Mouse (Mus musculus) midbrain, embryonic 14.5 days (tissue): ENCODE measurements around the gene Rpl29. TPM values are rescaled to one million over a fixed set of nuclear protein-coding genes. Genes with fewer than 3 reads are reported as not detected.
A peak's percentile ranks its signal among the peaks of the same experiment; 100 is the strongest.

Experiments
- ATAC-seq: fragments of 200-750 bp; cut with Nextera tagmentation; 2 replicates; pipeline ENCODE4 v1.8.0; 2017; ENCODE audit warnings: moderate number of reproducible peaks, moderate library complexity; ENCODE audit not compliant: low FRiP score, low TSS enrichment
- DNase-seq: peaks from one replicate; pipeline ENCODE4 v3.0.0-alpha.2; 2015
- H3K27ac ChIP-seq: fragments of 300-500 bp; sonication (generic); replicated peaks from 2 replicates; pipeline ENCODE4 v1.5.1; 2014; ENCODE audit warnings: mild to moderate bottlenecking, low read depth, low read length, moderate library complexity
- H3K27me3 ChIP-seq: fragments of 300-500 bp; sonication (generic); 2 replicates; pipeline ENCODE4 v1.6.1; 2014; ENCODE audit warnings: low read length, control low read depth, mixed read lengths; ENCODE audit not compliant: control insufficient read depth, insufficient read depth
- H3K36me3 ChIP-seq: fragments of 300-500 bp; sonication (generic); 2 replicates; pipeline ENCODE4 v1.6.1; 2014; ENCODE audit warnings: low read length, control low read depth; ENCODE audit not compliant: control insufficient read depth, insufficient read depth
- H3K4me1 ChIP-seq: fragments of 300-500 bp; sonication (generic); 2 replicates; pipeline ENCODE4 v1.6.1; 2014; ENCODE audit warnings: mild to moderate bottlenecking, antibody characterized with exemption, low read length, control low read depth; ENCODE audit not compliant: control insufficient read depth, insufficient read depth
- H3K4me2 ChIP-seq: fragments of 300-500 bp; sonication (generic); 2 replicates; pipeline ENCODE4 v1.6.1; 2014; ENCODE audit warnings: mild to moderate bottlenecking, low read length, moderate library complexity
- H3K4me3 ChIP-seq: fragments of 300-500 bp; sonication (generic); replicated peaks from 2 replicates; pipeline ENCODE4 v1.5.1; 2014; ENCODE audit warnings: low read depth, low read length
- H3K9ac ChIP-seq: fragments of 300-500 bp; sonication (generic); replicated peaks from 2 replicates; pipeline ENCODE4 v1.6.1; 2014; ENCODE audit warnings: mild to moderate bottlenecking, low read length, moderate library complexity
- H3K9me3 ChIP-seq: fragments of 300-500 bp; sonication (generic); 2 replicates; pipeline ENCODE4 v1.6.1; 2016; ENCODE audit warnings: low read length, control low read depth, mixed read lengths; ENCODE audit not compliant: control insufficient read depth
- WGBS: fragments of 180-500 bp; shearing (Covaris S2); extraction: QIAGEN DNeasy Blood & Tissue Kit; methylation state at CpG from one replicate; pipeline ENCODE4 v1.1.7; 2014; 5-methylcytosine and 5-hydroxymethylcytosine counted together
- polyA plus RNA-seq: library from polyadenylated mRNA; unstranded; fragments of >200 nt; fragmentation: Nextera tagmentation; extraction: Ambion mirVana; gene quantifications from 2 replicates; pipeline ENCODE4 v1.2.1, GENCODE M21; 2014

The Rpl29 gene
- polyA plus RNA-seq, 1 experiment from 2014 or later, result 708 TPM

DNA sequence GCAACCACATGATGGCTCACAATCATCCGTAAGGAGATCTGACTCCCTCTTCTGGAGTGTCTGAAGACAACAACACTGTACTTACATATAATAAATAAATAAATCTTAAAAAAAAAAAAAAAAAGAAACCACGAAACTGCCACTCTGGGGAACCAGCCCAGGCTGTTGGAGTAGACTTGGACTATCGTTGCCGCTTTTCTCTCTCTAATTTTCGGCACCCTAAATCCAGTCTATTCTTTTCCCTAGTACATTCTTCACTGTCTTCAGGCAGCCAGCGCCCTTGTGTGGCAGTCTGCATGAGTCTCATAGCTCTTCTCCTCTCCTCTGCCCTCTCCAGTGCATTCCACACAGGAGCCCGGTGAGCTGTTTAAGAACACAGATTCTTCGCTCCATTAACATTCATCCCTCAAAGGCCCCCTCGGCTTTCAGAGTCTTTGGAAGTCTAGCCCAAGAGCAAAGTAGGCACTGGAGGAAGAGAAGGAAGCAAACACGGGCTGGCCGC, 484 bp upstream of the Rpl29 start:
- Histone ChIP-seq H3K4me1 (peaks cover 6% of the 10 kb centered on the region), H3K4me2 (peak overlapping the region; percentile 94), H3K27me3 (no peaks in the 10 kb centered on the region), H3K9me3 (no peaks in the 10 kb centered on the region), H3K27ac (peak overlapping the region; percentile 93), H3K9ac (peak overlapping the region; percentile 62), H3K36me3 (peaks cover 30% of the 10 kb centered on the region), H3K4me3 (peak overlapping the region; percentile 68)
- DNase-seq (no peak), ATAC-seq (peak; percentile 63)
- WGBS, result 17% methylated on average over 11 of the region's 11 CpGs

DNA sequence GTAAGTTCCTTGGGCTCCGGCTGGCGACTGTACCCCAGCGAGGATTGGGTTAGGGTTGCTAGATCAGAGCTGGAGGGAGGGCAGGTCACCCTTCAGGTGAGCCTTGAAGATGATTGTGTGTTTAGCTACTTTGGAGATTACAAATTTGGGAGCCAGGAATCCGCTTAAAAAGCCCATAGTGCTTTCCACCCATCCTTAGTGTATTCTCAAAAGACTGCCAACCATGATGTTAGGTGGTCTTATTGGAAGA, 686 bp downstream of the Rpl29 start:
- Histone ChIP-seq H3K36me3 (peaks cover 35% of the 10 kb centered on the region), H3K4me2 (peak overlapping the region; percentile 94), H3K4me3 (peak overlapping the region; percentile 68), H3K9ac (peak overlapping the region; percentile 88), H3K27ac (peak overlapping the region; percentile 93), H3K4me1 (peaks cover 6% of the 10 kb centered on the region), H3K9me3 (no peaks in the 10 kb centered on the region), H3K27me3 (no peaks in the 10 kb centered on the region)
- under 1% methylated on average over 4 of the region's 4 CpGs for WGBS
- ATAC-seq, result no peak; the same call in 1 of the 2 replicates
- DNase-seq, result no peak

DNA sequence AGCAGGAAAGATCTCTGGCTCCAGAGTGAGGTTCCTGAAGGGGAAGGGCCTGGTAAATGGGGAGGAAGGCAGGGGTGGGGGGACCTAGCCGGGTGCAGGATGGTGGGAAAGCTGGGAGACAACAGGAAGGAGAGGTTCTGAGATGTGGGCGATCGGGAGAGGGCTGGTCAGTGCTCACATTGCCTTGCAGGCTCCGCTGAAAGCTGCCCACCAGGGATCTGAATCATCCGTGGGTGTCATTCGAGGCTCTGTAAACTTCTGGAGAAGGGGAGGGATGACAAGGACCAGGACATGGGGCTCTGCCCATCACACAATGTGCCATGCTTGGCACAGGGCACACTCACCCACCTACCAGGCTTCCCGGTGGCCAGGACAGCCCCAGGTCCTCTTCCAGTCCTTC, 4.1 kb downstream of the Rpl29 start:
- WGBS, result 85% methylated on average over 7 of the region's 7 CpGs
- peaks cover 11% of the 10 kb centered on the region for H3K4me1 ChIP-seq
- H3K9ac ChIP-seq, result no peak overlapping the region
- H3K4me3 ChIP-seq, result no peak overlapping the region
- ATAC-seq, result no peak
- no peak overlapping the region for H3K27ac ChIP-seq
- no peaks in the 10 kb centered on the region for H3K9me3 ChIP-seq
- no peak overlapping the region for H3K4me2 ChIP-seq
- DNase-seq, result no peak
- H3K27me3 ChIP-seq, result no peaks in the 10 kb centered on the region
- peaks cover 35% of the 10 kb centered on the region for H3K36me3 ChIP-seq

DNA sequence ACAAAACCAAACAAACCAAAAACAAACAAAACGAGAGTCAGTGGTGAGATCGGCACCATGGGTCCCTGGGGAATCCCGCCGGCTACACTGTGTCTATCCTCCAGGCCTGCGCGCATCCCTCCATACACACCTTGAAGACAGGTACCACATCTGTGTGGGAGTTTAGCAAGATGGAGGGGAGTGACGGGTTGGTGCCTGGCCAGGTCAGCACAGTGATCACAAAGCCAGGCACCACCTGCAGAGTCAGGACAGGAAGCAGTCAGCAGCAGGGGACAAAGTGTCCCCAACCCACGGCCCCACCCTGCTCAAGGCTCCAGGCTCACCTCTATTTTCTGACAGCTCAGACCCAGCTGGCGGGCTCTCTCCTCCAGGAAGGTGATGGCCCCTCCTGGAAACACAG, 7.3 kb downstream of the Rpl29 start:
- H3K9me3 ChIP-seq, result no peaks in the 10 kb centered on the region
- H3K36me3 ChIP-seq, result peaks cover 27% of the 10 kb centered on the region
- no peak overlapping the region for H3K4me2 ChIP-seq
- H3K27me3 ChIP-seq, result no peaks in the 10 kb centered on the region
- no peak for ATAC-seq
- no peak for DNase-seq
- no peak overlapping the region for H3K27ac ChIP-seq
- WGBS, result 81% methylated on average over 9 of the region's 9 CpGs
- H3K4me3 ChIP-seq, result no peak overlapping the region
- H3K4me1 ChIP-seq, result peaks cover 10% of the 10 kb centered on the region; the same call in 1 of the 2 replicates
- H3K9ac ChIP-seq, result no peak overlapping the region

DNA sequence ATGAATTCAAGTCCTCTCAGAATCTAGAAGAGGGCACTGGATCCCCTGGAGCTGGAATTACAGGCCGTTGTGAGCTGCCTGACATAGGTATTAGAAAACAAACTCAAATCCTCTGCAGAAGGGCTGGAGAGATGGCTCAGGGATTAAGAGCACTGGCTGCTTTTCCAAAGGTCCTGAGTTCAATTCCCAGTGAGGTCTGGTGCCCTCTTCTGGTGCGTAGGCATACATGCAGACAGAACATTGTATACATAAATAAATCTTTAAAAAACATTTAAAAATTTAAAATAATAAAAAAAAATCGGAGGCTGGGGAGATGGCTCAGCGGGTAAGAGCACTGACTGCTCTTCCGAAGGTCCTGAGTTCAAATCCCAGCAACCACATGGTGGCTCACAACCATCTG, 13.4 kb downstream of the Rpl29 start:
- no peak for DNase-seq
- Histone ChIP-seq H3K27me3 (no peaks in the 10 kb centered on the region), H3K36me3 (no peaks in the 10 kb centered on the region), H3K27ac (no peak overlapping the region), H3K9ac (no peak overlapping the region), H3K9me3 (no peaks in the 10 kb centered on the region), H3K4me1 (peaks cover 18% of the 10 kb centered on the region), H3K4me2 (no peak overlapping the region), H3K4me3 (no peak overlapping the region)
- WGBS, result 79% methylated on average over 5 of the region's 5 CpGs
- no peak for ATAC-seq

DNA sequence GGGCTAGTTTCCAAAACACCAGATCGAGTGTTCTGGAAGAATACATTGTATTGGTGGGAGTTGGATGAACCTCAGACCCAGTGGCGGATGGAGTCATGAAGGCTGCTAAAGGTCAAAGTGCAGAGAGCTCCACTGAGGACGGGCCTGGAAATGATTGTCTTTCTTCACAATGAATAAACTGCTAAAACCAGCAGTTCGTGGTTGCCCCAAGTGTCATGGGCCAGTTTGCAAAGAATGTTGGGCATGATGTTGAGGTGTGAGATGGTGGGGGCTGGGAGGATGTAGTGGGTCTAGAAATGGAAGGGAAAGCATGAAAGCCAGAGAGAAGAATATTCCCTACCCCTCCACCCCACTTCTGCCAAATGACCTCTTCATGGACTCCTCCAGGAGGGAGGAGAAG, 15.6 kb downstream of the Rpl29 start:
- Histone ChIP-seq H3K9ac (no peak overlapping the region), H3K27ac (no peak overlapping the region), H3K9me3 (no peaks in the 10 kb centered on the region), H3K36me3 (no peaks in the 10 kb centered on the region), H3K4me2 (no peak overlapping the region), H3K4me1 (peaks cover 26% of the 10 kb centered on the region), H3K4me3 (no peak overlapping the region), H3K27me3 (no peaks in the 10 kb centered on the region)
- ATAC-seq (no peak), DNase-seq (no peak)
- WGBS, result 75% methylated on average over 4 of the region's 4 CpGs

DNA sequence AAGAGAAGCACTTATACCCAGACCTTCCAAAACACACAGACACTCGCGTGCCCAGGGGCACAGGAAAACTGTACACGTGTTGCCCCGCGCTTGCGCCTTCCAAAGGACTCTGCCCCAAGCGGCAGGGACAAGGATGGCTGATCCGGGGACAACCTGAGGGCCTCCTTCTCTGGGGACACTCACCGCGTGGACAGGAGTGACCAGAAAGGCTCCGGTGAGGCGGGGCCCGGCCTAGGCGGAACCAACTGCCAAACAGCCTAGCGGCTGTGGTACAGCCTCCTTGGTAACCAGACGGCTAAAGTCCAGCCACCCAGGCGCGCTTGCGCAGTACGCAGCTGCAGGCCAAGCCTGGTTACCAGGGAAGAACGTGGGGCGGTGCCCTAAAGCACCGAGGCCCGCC, 18.1 kb downstream of the Rpl29 start, which contains the start of the genes Abhd14b and Abhd14a:
Abhd14b (plus strand) TSS at position 112 of the 400 bp plus-strand sequence.
Abhd14a (minus strand) TSS at position 331 of the 400 bp plus-strand sequence.
- H3K9ac ChIP-seq, result peak within 1 kb of the TSS; percentile 70
- H3K4me1 ChIP-seq, result peaks cover 26% of the 10 kb centered on the region
- ATAC-seq, result peak; percentile 82
- under 1% methylated on average over 24 of the region's 24 CpGs for WGBS
- H3K27ac ChIP-seq, result peak within 1 kb of the TSS; percentile 77
- H3K9me3 ChIP-seq, result no peaks in the 10 kb centered on the region
- peak within 1 kb of the TSS; percentile 76 for H3K4me2 ChIP-seq
- no peaks in the 10 kb centered on the region for H3K36me3 ChIP-seq
- DNase-seq, result peak; percentile 91
- H3K27me3 ChIP-seq, result no peaks in the 10 kb centered on the region
- peak within 1 kb of the TSS; percentile 51 for H3K4me3 ChIP-seq

DNA sequence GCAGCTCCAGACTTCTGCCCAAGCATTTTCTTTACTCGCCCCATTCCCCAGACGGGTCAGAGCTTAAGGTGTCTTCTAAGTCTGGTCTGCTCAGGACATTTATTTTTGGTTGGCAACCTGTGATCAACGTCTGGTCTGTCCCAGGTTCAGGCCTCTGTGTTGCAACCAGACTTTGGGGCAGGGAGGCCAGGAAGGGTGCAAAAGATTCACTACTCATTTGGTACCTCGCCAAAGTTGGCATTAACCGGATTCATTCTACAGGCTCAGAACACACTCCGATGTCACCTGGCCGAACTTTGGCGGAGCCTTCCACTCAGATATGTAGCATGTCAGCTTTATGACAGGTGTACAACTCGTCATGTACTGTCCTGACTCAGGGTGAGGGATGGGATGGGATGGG, 18.7 kb downstream of the Rpl29 start:
- WGBS, result 39% methylated on average over 9 of the region's 9 CpGs
- Histone ChIP-seq H3K4me2 (peak overlapping the region; percentile 76), H3K4me1 (peaks cover 32% of the 10 kb centered on the region), H3K27me3 (no peaks in the 10 kb centered on the region), H3K9me3 (no peaks in the 10 kb centered on the region), H3K9ac (peak overlapping the region; percentile 70; the same call in 1 of the 2 replicates), H3K4me3 (peak overlapping the region; percentile 51), H3K36me3 (no peaks in the 10 kb centered on the region), H3K27ac (0 out of 2 replicates have a peak overlapping the region, but pooled peaks have one; percentile 77)
- ATAC-seq (no peak), DNase-seq (no peak)

DNA sequence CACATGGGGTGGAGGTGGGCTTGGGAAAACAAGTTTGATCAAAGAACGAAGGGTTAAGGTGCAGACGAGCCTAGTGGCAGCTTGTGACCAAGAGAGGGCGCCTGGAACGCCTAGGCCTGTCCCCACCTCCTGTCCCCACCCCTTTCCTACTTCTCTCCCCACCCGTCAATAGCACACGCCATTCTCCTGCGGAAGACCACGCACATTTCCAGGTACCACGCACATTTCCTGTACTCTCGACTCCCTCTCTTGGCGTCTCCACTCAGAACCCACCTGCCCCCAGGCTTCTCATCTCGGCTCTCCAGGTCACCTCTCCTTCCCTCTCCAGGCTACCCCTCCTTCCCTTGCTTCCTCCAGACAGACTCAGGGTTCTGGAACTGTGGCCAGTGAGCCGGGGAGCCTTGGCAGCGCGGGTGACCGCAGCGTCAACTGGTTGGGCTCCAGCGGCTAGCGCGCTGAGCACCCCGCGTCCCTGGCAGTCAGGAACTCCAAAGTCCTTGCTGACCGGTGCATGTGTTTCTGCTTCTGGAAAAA, 19.3 kb downstream of the Rpl29 start:
- no peaks in the 10 kb centered on the region for H3K9me3 ChIP-seq
- H3K4me1 ChIP-seq, result peaks cover 32% of the 10 kb centered on the region
- H3K36me3 ChIP-seq, result no peaks in the 10 kb centered on the region
- H3K27ac ChIP-seq, result no peak overlapping the region
- ATAC-seq (peak; percentile 41; the same call in 1 of the 2 replicates), DNase-seq (peak; percentile 84)
- H3K9ac ChIP-seq, result peak overlapping the region; percentile 47; the same call in 1 of the 2 replicates
- WGBS, result 2% methylated on average over 23 of the region's 23 CpGs
- H3K4me2 ChIP-seq, result peak overlapping the region; percentile 76
- no peaks in the 10 kb centered on the region for H3K27me3 ChIP-seq
- peak overlapping the region; percentile 33 for H3K4me3 ChIP-seq
